Mouse (Mus musculus) limb, embryonic 12.5 days (tissue): ENCODE data around the gene Ptcd2. TPM values are rescaled to one million over a fixed set of nuclear protein-coding genes. Genes with fewer than 3 reads are reported as not detected.

Experiments
- ATAC-seq: fragments of 200-750 bp; cut with Nextera tagmentation; 2 replicates; pipeline ENCODE4 v1.8.0; 2017; ENCODE audit warnings: low read depth, moderate TSS enrichment; ENCODE audit not compliant: insufficient number of reproducible peaks, insufficient read depth, low FRiP score, low TSS enrichment
- H3K27ac ChIP-seq: fragments of 300-500 bp; sonication (generic); 2 replicates; pipeline ENCODE4 v1.5.1; 2016; ENCODE audit warnings: mild to moderate bottlenecking, moderate library complexity
- H3K27me3 ChIP-seq: fragments of 300-500 bp; sonication (generic); 2 replicates; pipeline ENCODE4 v1.6.1; 2016; ENCODE audit warnings: mild to moderate bottlenecking, moderate library complexity
- H3K36me3 ChIP-seq: fragments of 300-500 bp; sonication (generic); 2 replicates; pipeline ENCODE4 v1.6.1; 2016; ENCODE audit warnings: mild to moderate bottlenecking, moderate library complexity
- H3K4me1 ChIP-seq: fragments of 300-500 bp; sonication (generic); replicated peaks from 2 replicates; pipeline ENCODE4 v1.6.1; 2016
- H3K4me2 ChIP-seq: fragments of 300-500 bp; sonication (generic); 2 replicates; pipeline ENCODE4 v1.6.1; 2016; ENCODE audit warnings: mild to moderate bottlenecking, moderate library complexity
- H3K4me3 ChIP-seq: fragments of 300-500 bp; sonication (generic); replicated peaks from 2 replicates; pipeline ENCODE4 v1.5.1; 2016; ENCODE audit warnings: mild to moderate bottlenecking
- H3K9ac ChIP-seq: fragments of 300-500 bp; sonication (generic); replicated peaks from 2 replicates; pipeline ENCODE4 v1.6.1; 2016; ENCODE audit warnings: mild to moderate bottlenecking, moderate library complexity
- H3K9me3 ChIP-seq: fragments of 300-500 bp; sonication (generic); 2 replicates; pipeline ENCODE4 v1.6.1; 2016; ENCODE audit warnings: mild to moderate bottlenecking, moderate library complexity
- WGBS: fragments of 180-500 bp; shearing (Covaris S2); methylation state at CpG from one replicate; pipeline ENCODE4 v1.1.7; 2016; 5-methylcytosine and 5-hydroxymethylcytosine counted together
- polyA plus RNA-seq: library from polyadenylated mRNA; unstranded; fragments of >200 nt; fragmentation: Nextera tagmentation; extraction: Ambion mirVana; gene quantifications from 2 replicates; pipeline ENCODE4 v1.2.1, GENCODE M21; 2016

Ptcd2 gene
- polyA plus RNA-seq, 1 experiment from 2014 or later = 49.2 TPM

- Histone ChIP-seq H3K4me1 (0 out of 2 replicates have a peak, but pooled peaks cover 6% of the 10 kb centered on the region), H3K9me3 (no peaks in the 10 kb centered on the region), H3K9ac (no peak overlapping the region), H3K4me3 (no peak overlapping the region), H3K27me3 (no peaks in the 10 kb centered on the region), H3K36me3 (no peaks in the 10 kb centered on the region), H3K27ac (no peak overlapping the region), H3K4me2 (no peak overlapping the region)
- peak; percentile 71 for ATAC-seq
- 71% methylated on average over 11 of the region's 11 CpGs for WGBS
These were observed 40.1 kb downstream of the Ptcd2 start for GRCm38 (mm10) chr13:99304365-99304764.

DNA sequence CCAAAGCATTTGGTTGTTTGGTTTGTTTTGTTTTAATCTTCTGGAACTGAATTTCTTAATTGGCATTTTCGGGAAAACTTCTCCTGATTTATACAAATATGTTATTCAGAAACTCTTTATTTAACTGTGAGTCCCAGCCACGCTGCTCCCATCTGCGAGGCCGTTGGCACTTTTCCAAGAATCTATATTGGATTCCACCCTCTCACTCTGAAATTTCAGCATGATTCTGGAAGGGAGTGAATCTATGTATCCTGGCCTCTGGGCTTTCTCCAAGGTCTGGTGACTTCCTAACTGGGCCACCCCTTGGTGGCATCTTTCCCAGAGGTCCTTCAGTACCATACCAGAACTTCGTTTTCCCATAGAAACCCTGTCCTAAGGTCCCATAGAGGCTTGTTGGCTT, 40.7 kb downstream of the Ptcd2 start:
- no peak for ATAC-seq
- WGBS = 73% methylated on average over 5 of the region's 5 CpGs

GRCm38 (mm10) chr13:99299921-99300320, 44.6 kb downstream of the Ptcd2 start:
- no peak overlapping the region for H3K4me3 ChIP-seq
- no peak overlapping the region for H3K27ac ChIP-seq
- WGBS = 88% methylated on average over 5 of the region's 5 CpGs
- no peaks in the 10 kb centered on the region for H3K36me3 ChIP-seq
- no peaks in the 10 kb centered on the region for H3K9me3 ChIP-seq
- H3K27me3 ChIP-seq = no peaks in the 10 kb centered on the region
- 0 out of 2 replicates have a peak, but pooled peaks cover 11% of the 10 kb centered on the region for H3K4me1 ChIP-seq
- no peak overlapping the region for H3K4me2 ChIP-seq
- no peak overlapping the region for H3K9ac ChIP-seq
- ATAC-seq = no peak

More for the DNA sequence above, 40.7 kb downstream of the Ptcd2 start:
- H3K9ac ChIP-seq = no peak overlapping the region
- H3K27ac ChIP-seq = no peak overlapping the region
- no peaks in the 10 kb centered on the region for H3K36me3 ChIP-seq
- H3K4me1 ChIP-seq = 0 out of 2 replicates have a peak, but pooled peaks cover 11% of the 10 kb centered on the region
- H3K9me3 ChIP-seq = no peaks in the 10 kb centered on the region
- H3K4me2 ChIP-seq = no peak overlapping the region
- no peaks in the 10 kb centered on the region for H3K27me3 ChIP-seq
- H3K4me3 ChIP-seq = no peak overlapping the region

DNA sequence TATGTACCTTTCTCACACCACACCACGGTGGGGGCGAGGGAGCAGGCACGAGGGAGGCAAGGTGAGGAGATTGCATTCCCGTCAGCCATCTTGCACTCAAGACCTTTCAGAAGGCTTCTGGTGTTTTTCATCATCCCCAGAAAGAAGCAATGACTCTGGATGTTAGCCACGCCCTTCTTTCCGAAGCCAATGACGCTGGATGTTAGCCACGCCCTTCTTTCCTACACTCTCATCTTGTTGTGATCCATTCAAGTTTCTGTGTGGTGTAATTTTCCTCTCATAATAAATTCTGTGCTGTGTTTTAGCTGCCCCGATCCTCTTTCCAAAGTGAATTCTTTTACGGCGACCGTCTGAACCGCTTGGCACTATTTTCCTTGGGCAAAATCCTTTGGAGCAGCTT, 50.3 kb downstream of the Ptcd2 start:
- no peaks in the 10 kb centered on the region for H3K9me3 ChIP-seq
- no peaks in the 10 kb centered on the region for H3K36me3 ChIP-seq
- 91% methylated on average over 13 of the region's 13 CpGs for WGBS

DNA sequence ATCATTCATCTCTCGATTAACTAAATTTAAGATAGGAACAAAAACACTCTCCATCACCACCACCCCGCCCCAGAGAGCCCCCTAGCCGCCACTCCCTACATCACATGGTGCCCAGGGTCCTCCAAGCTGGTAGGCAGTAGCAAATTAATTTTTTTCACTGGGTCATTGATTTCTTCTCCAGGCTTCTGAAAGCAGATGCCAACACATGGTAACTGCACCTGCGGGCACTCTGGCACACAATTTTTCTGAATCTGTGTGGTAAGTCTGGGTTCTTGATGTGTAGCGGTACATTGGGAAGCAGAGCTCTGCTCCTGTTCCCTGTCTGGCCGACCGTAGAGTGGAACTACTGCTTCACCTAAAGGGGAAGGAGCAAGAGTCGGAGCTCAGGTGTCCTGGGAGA, 53.7 kb downstream of the Ptcd2 start:
- Histone ChIP-seq H3K27me3 (0 out of 2 replicates have a peak, but pooled peaks cover 3% of the 10 kb centered on the region), H3K4me2 (no peak overlapping the region), H3K4me3 (no peak overlapping the region), H3K9me3 (no peaks in the 10 kb centered on the region), H3K27ac (no peak overlapping the region), H3K36me3 (no peaks in the 10 kb centered on the region), H3K9ac (no peak overlapping the region), H3K4me1 (no peaks in the 10 kb centered on the region)
- 88% methylated on average over 8 of the region's 8 CpGs for WGBS
- no peak for ATAC-seq

More for the DNA sequence above, 50.3 kb downstream of the Ptcd2 start:
- H3K4me1 ChIP-seq = 0 out of 2 replicates have a peak, but pooled peaks cover 3% of the 10 kb centered on the region
- no peak overlapping the region for H3K4me2 ChIP-seq
- H3K27me3 ChIP-seq = 0 out of 2 replicates have a peak, but pooled peaks cover 3% of the 10 kb centered on the region
- H3K27ac ChIP-seq = no peak overlapping the region
- no peak for ATAC-seq
- no peak overlapping the region for H3K4me3 ChIP-seq
- H3K9ac ChIP-seq = no peak overlapping the region

GRCm38 (mm10) chr13:99287786-99288185, 56.7 kb downstream of the Ptcd2 start:
- Histone ChIP-seq H3K4me3 (no peak overlapping the region), H3K27me3 (0 out of 2 replicates have a peak, but pooled peaks cover 3% of the 10 kb centered on the region), H3K36me3 (no peaks in the 10 kb centered on the region), H3K4me1 (no peaks in the 10 kb centered on the region), H3K9ac (no peak overlapping the region), H3K27ac (no peak overlapping the region), H3K9me3 (no peaks in the 10 kb centered on the region), H3K4me2 (no peak overlapping the region)
- ATAC-seq = no peak
- WGBS = 83% methylated on average over 9 of the region's 9 CpGs

DNA sequence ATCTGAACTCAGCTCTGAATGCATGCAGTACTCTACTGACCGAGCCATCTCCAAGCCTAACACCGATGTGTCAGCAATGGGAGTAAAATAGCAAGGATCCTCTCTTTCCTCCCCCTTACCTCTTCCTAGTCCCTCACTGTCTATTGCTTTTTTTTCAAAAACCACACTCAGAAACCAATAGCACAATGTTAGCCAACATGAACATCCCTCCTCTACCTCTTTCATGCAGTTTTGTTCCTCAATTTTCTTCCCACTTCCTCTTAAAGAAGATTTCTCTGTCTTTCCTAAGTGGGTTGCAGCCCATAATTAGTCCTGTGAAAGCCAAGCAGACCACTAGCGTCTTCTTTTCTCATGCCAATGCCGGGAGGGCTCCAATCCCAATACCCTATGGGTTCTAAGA, 57.3 kb downstream of the Ptcd2 start:
- H3K9ac ChIP-seq = no peak overlapping the region
- no peak overlapping the region for H3K27ac ChIP-seq
- no peak overlapping the region for H3K4me2 ChIP-seq
- H3K4me3 ChIP-seq = no peak overlapping the region
- ATAC-seq = no peak
- 88% methylated on average over 4 of the region's 4 CpGs for WGBS
- H3K27me3 ChIP-seq = 0 out of 2 replicates have a peak, but pooled peaks cover 3% of the 10 kb centered on the region
- no peaks in the 10 kb centered on the region for H3K9me3 ChIP-seq
- H3K36me3 ChIP-seq = no peaks in the 10 kb centered on the region
- no peaks in the 10 kb centered on the region for H3K4me1 ChIP-seq

- no peak overlapping the region for H3K9ac ChIP-seq
- no peaks in the 10 kb centered on the region for H3K27me3 ChIP-seq
- no peak overlapping the region for H3K4me2 ChIP-seq
- H3K27ac ChIP-seq = no peak overlapping the region
- H3K4me3 ChIP-seq = no peak overlapping the region
- no peaks in the 10 kb centered on the region for H3K4me1 ChIP-seq
- 60% methylated on average over 2 of the region's 2 CpGs for WGBS
- H3K36me3 ChIP-seq = no peaks in the 10 kb centered on the region
- ATAC-seq = no peak
- H3K9me3 ChIP-seq = no peaks in the 10 kb centered on the region
These were observed 59.3 kb downstream of the Ptcd2 start for GRCm38 (mm10) chr13:99285241-99285640.

DNA sequence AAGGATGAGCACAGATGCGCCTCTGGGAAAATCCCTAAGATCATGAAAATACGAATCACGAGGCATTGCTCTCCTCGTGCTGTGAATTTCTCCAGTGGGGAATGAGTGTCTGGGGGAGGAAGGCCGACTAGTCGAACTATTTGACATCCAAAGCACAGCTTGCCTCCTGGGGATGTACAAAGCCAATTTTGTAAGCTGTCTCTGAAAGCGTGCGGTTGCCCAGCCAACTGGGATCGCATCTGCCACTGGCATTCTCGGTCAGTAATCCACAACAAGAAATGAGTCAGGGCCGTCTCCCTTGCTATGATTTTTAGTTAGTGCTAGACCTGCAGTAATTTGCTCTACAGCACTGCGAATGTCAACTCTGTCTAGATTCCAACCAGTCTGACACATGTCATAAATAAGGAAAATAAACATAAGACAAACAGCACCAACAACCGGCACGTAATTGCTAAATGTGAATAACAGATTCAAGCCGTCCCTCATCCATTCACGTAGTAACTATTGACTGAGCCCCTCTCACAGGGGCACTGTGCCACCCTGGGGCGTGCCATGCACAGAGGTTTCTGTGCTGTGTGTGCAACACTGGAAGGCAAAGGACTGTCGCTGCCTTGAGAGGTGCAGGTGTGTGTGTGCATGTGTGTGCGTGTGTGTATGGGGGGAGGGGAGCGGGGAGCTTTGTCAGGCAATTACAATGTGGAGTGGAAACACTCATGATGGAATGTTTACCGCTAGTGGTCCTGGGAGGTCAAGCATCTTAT, 59.9 kb downstream of the Ptcd2 start:
- ATAC-seq = no peak
- H3K9me3 ChIP-seq = no peaks in the 10 kb centered on the region
- no peak overlapping the region for H3K27ac ChIP-seq
- 85% methylated on average over 21 of the region's 21 CpGs for WGBS
- H3K27me3 ChIP-seq = no peaks in the 10 kb centered on the region
- no peak overlapping the region for H3K4me2 ChIP-seq
- no peak overlapping the region for H3K4me3 ChIP-seq
- no peaks in the 10 kb centered on the region for H3K4me1 ChIP-seq
- H3K36me3 ChIP-seq = no peaks in the 10 kb centered on the region
- no peak overlapping the region for H3K9ac ChIP-seq

DNA sequence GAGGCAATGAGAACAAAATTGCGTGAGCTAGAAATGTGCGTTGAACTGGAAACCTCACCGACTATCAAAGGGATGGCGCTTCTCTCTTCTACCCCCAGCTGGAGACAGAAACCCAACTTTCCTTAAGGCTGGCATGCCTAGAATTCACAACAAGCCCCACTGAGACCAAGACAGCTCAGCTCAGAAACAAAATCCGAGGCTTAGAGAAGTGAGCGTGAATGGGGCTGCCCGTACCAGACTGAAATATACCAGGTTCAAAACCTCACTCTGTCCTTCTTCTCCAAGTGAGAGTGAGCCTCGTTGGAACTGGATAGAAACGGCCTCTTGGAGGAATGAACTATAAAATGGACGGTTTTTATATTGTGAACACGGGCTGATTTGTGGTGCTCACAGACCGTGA, 60.6 kb downstream of the Ptcd2 start:
- no peaks in the 10 kb centered on the region for H3K9me3 ChIP-seq
- WGBS = 89% methylated on average over 12 of the region's 12 CpGs
- no peak for ATAC-seq
- H3K36me3 ChIP-seq = no peaks in the 10 kb centered on the region
- no peaks in the 10 kb centered on the region for H3K27me3 ChIP-seq
- H3K4me1 ChIP-seq = no peaks in the 10 kb centered on the region
- H3K4me2 ChIP-seq = no peak overlapping the region
- no peak overlapping the region for H3K9ac ChIP-seq
- no peak overlapping the region for H3K27ac ChIP-seq
- no peak overlapping the region for H3K4me3 ChIP-seq

DNA sequence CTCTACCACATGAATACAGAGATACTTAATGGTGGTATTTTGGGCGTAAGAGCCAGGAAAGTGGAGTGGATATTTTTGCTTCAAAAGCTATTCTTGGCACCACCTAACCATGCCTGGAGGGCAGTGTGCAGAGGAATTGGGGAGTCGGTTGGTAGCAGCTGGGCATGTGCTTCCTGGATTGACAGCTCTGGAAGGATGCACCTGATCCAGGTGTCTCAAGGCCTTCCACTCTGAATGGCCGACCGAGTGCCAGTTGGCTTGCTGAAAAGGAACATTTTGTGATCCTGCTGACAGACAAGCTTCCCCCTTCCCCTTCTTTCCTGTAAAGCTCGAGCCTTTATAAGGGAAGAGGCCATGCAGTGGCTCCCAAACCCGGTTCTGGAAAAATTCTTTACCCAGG, 61.5 kb downstream of the Ptcd2 start:
- H3K27me3 ChIP-seq = no peaks in the 10 kb centered on the region
- no peaks in the 10 kb centered on the region for H3K9me3 ChIP-seq
- H3K9ac ChIP-seq = no peak overlapping the region
- no peak for ATAC-seq
- no peaks in the 10 kb centered on the region for H3K36me3 ChIP-seq
- no peaks in the 10 kb centered on the region for H3K4me1 ChIP-seq
- WGBS = 71% methylated on average over 6 of the region's 6 CpGs
- H3K4me3 ChIP-seq = no peak overlapping the region
- no peak overlapping the region for H3K27ac ChIP-seq
- no peak overlapping the region for H3K4me2 ChIP-seq

DNA sequence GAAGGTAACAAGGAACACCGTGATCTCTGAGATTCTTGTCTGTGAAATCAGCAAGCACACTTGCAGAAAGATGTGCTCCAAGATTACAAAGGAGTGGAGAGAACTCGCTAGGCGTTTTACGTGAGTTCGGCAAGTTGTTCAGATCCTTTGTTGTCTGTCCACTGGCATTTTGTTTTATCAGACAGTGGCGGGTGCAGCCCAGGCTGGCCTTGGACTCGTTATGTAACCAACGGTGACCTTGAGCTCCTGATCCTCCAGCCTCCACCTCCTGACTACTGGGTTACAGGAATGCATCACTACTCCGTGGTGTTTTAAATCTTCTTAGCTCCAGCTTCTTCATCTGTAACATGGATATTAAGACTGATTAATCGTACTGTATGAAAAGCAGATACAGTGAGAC, 65.2 kb downstream of the Ptcd2 start:
- Histone ChIP-seq H3K4me2 (no peak overlapping the region), H3K36me3 (no peaks in the 10 kb centered on the region), H3K4me1 (no peaks in the 10 kb centered on the region), H3K27ac (no peak overlapping the region), H3K9ac (no peak overlapping the region), H3K4me3 (no peak overlapping the region), H3K27me3 (no peaks in the 10 kb centered on the region), H3K9me3 (no peaks in the 10 kb centered on the region)
- 67% methylated on average over 10 of the region's 10 CpGs for WGBS
- no peak for ATAC-seq
